Mouse (Mus musculus) olfactory bulb, adult 2 months (tissue): Measurements from ENCODE around the gene Slc35c2.

Experiments
- CTCF ChIP-seq: fragments of 200-500 bp; IDR thresholded peaks from 2 replicates; pipeline ENCODE4 v1.5.1; 2012; ENCODE audit warnings: low read depth, mild to moderate bottlenecking, low read length, moderate library complexity; ENCODE audit not compliant: insufficient read depth
- POLR2A ChIP-seq: fragments of 200-500 bp; IDR thresholded peaks from 2 replicates; pipeline ENCODE4 v1.6.1; 2012; ENCODE audit warnings: mild to moderate bottlenecking, low read depth, low read length, moderate library complexity; ENCODE audit not compliant: insufficient read depth

DNA sequence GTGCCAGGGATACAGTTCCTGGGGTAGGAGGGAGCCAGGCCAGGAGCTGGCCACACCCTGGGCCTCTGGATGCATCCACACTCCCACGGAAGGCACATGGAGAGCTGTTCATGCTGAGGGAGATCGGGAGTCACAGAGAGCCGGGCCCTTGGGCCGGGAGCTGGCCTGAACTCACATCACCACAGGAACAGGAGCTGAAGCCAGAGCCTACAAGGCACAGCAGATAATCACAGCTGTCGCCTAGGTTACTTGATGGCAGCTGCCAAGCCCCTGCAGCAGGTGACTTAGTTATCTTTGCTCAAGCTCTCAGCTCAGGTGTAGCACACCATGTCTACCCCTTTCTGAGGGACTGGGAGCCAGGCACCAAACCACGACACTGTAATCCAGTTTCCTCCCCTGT lies 29.3 kb downstream of the Slc35c2 start:
- no peak for TF ChIP-seq CTCF
- no peak for TF ChIP-seq POLR2A
